Mouse (Mus musculus): Measurements from ENCODE around the gene Nudt19. TPM values are rescaled to one million over a fixed set of nuclear protein-coding genes. Genes with fewer than 3 reads are reported as not detected.
"Not testable (repeated sequence)": the region's sequence is repeated elsewhere in the genome, so short reads cannot be mapped to it uniquely, and the experiment has no call there.

Nudt19 gene
- polyA plus RNA-seq, 1 experiment from 2014 or later = 61.9 TPM

DNA sequence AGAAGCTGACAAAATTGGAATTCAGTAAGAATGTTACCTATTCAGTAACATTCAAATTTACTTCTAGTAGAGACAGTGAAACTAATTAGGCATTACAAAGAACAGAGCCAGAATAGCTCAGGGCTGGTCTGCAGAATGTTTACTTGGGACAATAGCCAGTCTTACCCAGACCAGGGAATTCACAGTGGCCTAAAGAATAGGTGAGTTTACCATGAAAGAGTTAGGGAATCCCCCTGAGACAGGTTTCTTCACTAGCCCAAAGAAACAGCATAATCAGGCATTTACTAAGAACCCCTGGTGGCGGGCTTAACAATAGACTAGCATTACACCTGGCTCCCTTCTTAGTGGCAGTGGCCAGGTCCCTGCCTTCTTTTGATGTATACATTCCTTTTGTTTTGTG is 25.6 kb downstream of the Nudt19 start:
- not testable (repeated sequence) for H3K4me2 ChIP-seq (replicated peaks); H3K4me1 ChIP-seq (replicated peaks); H3K9ac ChIP-seq (replicated peaks); H3K4me3 ChIP-seq (replicated peaks); ATAC-seq; H3K36me3 ChIP-seq; H3K9me3 ChIP-seq; H3K27me3 ChIP-seq; H3K27ac ChIP-seq
- WGBS = 29% methylated on average over 1 of the region's 1 CpGs

DNA sequence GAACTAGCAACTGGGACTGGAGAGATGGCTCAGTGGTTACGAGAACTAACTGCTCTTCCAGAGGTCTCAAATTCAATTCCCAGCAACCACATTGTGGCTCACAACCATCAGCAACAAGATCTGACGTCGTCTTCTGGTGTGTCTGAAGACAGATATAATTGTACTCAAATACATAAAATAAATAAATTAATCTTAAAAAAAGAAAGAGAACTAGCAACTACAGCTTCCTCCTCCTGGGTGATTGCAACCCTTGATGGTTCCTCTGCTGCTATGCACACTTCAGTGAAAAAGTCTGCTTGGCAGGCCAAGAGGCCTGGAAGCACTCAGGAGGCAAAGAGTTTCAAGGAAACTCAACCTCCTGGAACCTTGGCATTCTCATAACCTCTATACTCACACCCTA is 26.1 kb downstream of the Nudt19 start:
- Histone ChIP-seq H3K9ac (replicated peaks) (no peak overlapping the region), H3K9me3 (no peaks in the 10 kb centered on the region), H3K4me1 (replicated peaks) (no peaks in the 10 kb centered on the region), H3K36me3 (no peaks in the 10 kb centered on the region), H3K4me2 (replicated peaks) (no peak overlapping the region), H3K27me3 (no peaks in the 10 kb centered on the region), H3K4me3 (replicated peaks) (no peak overlapping the region), H3K27ac (no peak overlapping the region)
- WGBS = 81% methylated on average over 3 of the region's 3 CpGs
- no peak for ATAC-seq

GRCm38 (mm10) chr7:35526795-35527194 is 29.3 kb downstream of the Nudt19 start:
- 78% methylated on average over 2 of the region's 2 CpGs for WGBS
- Histone ChIP-seq H3K9me3 (no peaks in the 10 kb centered on the region), H3K4me1 (replicated peaks) (no peaks in the 10 kb centered on the region), H3K9ac (replicated peaks) (no peak overlapping the region), H3K27ac (no peak overlapping the region), H3K4me3 (replicated peaks) (no peak overlapping the region), H3K36me3 (no peaks in the 10 kb centered on the region), H3K27me3 (no peaks in the 10 kb centered on the region), H3K4me2 (replicated peaks) (no peak overlapping the region)
- no peak for ATAC-seq

DNA sequence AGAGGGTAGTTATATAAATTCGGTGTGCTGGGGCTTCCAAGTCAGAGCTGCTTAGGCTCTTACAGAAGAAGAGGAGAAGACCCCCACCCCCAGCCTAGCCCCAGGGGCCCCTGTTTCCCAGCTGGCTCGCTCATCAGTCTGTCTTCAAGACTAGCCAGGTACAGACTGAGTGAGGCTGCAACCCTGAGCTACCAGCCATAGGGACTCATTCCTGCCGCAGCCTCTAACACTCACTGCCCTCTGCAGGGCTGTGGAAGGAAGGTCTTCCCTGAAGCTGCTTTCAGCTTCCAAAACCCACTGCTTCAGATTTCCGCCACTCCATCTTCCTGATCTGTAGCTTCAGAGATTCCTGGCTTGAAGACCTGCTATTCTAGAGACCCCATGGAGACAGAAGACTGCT is 54.1 kb downstream of the Nudt19 start:
- Histone ChIP-seq H3K9ac (replicated peaks) (no peak overlapping the region), H3K36me3 (no peaks in the 10 kb centered on the region), H3K4me2 (replicated peaks) (no peak overlapping the region), H3K4me3 (replicated peaks) (no peak overlapping the region), H3K27ac (no peak overlapping the region), H3K9me3 (no peaks in the 10 kb centered on the region), H3K27me3 (no peaks in the 10 kb centered on the region), H3K4me1 (replicated peaks) (no peaks in the 10 kb centered on the region)
- 32% methylated on average over 4 of the region's 4 CpGs for WGBS
- ATAC-seq = no peak

- no peak for ATAC-seq
- Histone ChIP-seq H3K36me3 (no peaks in the 10 kb centered on the region), H3K27ac (no peak overlapping the region), H3K4me2 (replicated peaks) (no peak overlapping the region), H3K9me3 (no peaks in the 10 kb centered on the region), H3K4me1 (replicated peaks) (no peaks in the 10 kb centered on the region), H3K9ac (replicated peaks) (no peak overlapping the region), H3K4me3 (replicated peaks) (no peak overlapping the region), H3K27me3 (no peaks in the 10 kb centered on the region)
- WGBS = 98% methylated on average over 2 of the region's 2 CpGs
Measured at GRCm38 (mm10) chr7:35497516-35497915, 58.6 kb downstream of the Nudt19 start.

Other genes with a start within 250 kb of the Nudt19 start
- gene Gpatch1, start 237.9 kb downstream of the Nudt19 start, polyA plus RNA-seq (2015; fragmentation: Nextera tagmentation; extraction: Ambion mirVana) = 21.4 and 23.6 TPM in 2 replicates
- gene Rhpn2, start 222.1 kb downstream of the Nudt19 start, polyA plus RNA-seq (2015; fragmentation: Nextera tagmentation; extraction: Ambion mirVana) = 1.3 and 1.5 TPM in 2 replicates
- 21.9 and 22.8 TPM in 2 replicates for gene Faap24, start 159.5 kb downstream of the Nudt19 start, polyA plus RNA-seq (2015; fragmentation: Nextera tagmentation; extraction: Ambion mirVana)
- 36.2 and 38.3 TPM in 2 replicates for gene Cep89, start 159.3 kb downstream of the Nudt19 start, polyA plus RNA-seq (2015; fragmentation: Nextera tagmentation; extraction: Ambion mirVana)
- gene Slc7a9, start 107.5 kb downstream of the Nudt19 start, polyA plus RNA-seq (2015; fragmentation: Nextera tagmentation; extraction: Ambion mirVana) = 0.40 TPM in 1 of 2 replicates, not detected in the other
- 0.34 TPM in 1 of 2 replicates, not detected in the other for gene Tdrd12, start 18.6 kb downstream of the Nudt19 start, polyA plus RNA-seq (2015; fragmentation: Nextera tagmentation; extraction: Ambion mirVana)
- 0.05 and 0.13 TPM in 2 replicates for gene Rgs9bp, start 29.3 kb upstream of the Nudt19 start, polyA plus RNA-seq (2015; fragmentation: Nextera tagmentation; extraction: Ambion mirVana)
- gene Ankrd27, start 29.9 kb upstream of the Nudt19 start, polyA plus RNA-seq (2015; fragmentation: Nextera tagmentation; extraction: Ambion mirVana) = 18.7 and 19.3 TPM in 2 replicates
- gene Pdcd5, start 91.2 kb upstream of the Nudt19 start, polyA plus RNA-seq (2015; fragmentation: Nextera tagmentation; extraction: Ambion mirVana) = 232 and 248 TPM in 2 replicates
- 37.2 and 42.7 TPM in 2 replicates for gene Dpy19l3, start 198.2 kb upstream of the Nudt19 start, polyA plus RNA-seq (2015; fragmentation: Nextera tagmentation; extraction: Ambion mirVana)
- gene Zfp507, start 246.7 kb upstream of the Nudt19 start, polyA plus RNA-seq (2015; fragmentation: Nextera tagmentation; extraction: Ambion mirVana) = 15.2 and 18.3 TPM in 2 replicates

Data from midbrain, embryonic 13.5 days (tissue).